Mouse (Mus musculus) kidney, postnatal 0 days (tissue): Measurements from ENCODE around the gene Krt10. TPM values are rescaled to one million over a fixed set of nuclear protein-coding genes. Genes with fewer than 3 reads are reported as not detected.

ENCODE experiments used
- ATAC-seq: fragments of 200-750 bp; cut with Nextera tagmentation; replicated peaks from 2 replicates; pipeline ENCODE4 v1.8.0; 2017; ENCODE audit warnings: low read depth, moderate number of reproducible peaks, moderate TSS enrichment, moderate library complexity; ENCODE audit not compliant: low FRiP score
- DNase-seq: peaks from one replicate; pipeline ENCODE4 v3.0.0-alpha.2; 2016; ENCODE audit warnings: low spot score
- H3K27ac ChIP-seq: fragments of 300-500 bp; sonication (generic); 2 replicates; pipeline ENCODE4 v1.5.1; 2014; ENCODE audit warnings: mild to moderate bottlenecking
- H3K27me3 ChIP-seq: fragments of 300-500 bp; sonication (generic); 2 replicates; pipeline ENCODE4 v1.6.1; 2014; ENCODE audit warnings: low read length, mixed read lengths; ENCODE audit not compliant: insufficient read depth
- H3K36me3 ChIP-seq: fragments of 300-500 bp; sonication (generic); 2 replicates; pipeline ENCODE4 v1.6.1; 2014; ENCODE audit warnings: low read length, mixed read lengths; ENCODE audit not compliant: insufficient read depth
- H3K4me1 ChIP-seq: fragments of 300-500 bp; sonication (generic); replicated peaks from 2 replicates; pipeline ENCODE4 v1.6.1; 2014; ENCODE audit warnings: antibody characterized with exemption, low read length, mixed read lengths; ENCODE audit not compliant: insufficient read depth
- H3K4me2 ChIP-seq: fragments of 300-500 bp; sonication (generic); 2 replicates; pipeline ENCODE4 v1.6.1; 2014; ENCODE audit warnings: mild to moderate bottlenecking, low read length, moderate library complexity, mixed read lengths
- H3K4me3 ChIP-seq: fragments of 300-500 bp; sonication (generic); replicated peaks from 2 replicates; pipeline ENCODE4 v1.5.1; 2014; ENCODE audit warnings: low read depth, low read length
- H3K9ac ChIP-seq: fragments of 300-500 bp; sonication (generic); 2 replicates; pipeline ENCODE4 v1.6.1; 2014; ENCODE audit warnings: low read depth, low read length
- H3K9me3 ChIP-seq: fragments of 300-500 bp; sonication (generic); replicated peaks from 2 replicates; pipeline ENCODE4 v1.6.1; 2016; ENCODE audit warnings: low read length, inconsistent platforms, mixed read lengths
- CTCF ChIP-seq: IDR thresholded peaks from 2 replicates; pipeline ENCODE4 v1.5.1; 2016; ENCODE audit warnings: antibody characterized with exemption, low read depth, mild to moderate bottlenecking, moderate library complexity
- WGBS: fragments of 180-500 bp; shearing (Covaris S2); extraction: QIAGEN DNeasy Blood & Tissue Kit; methylation state at CpG from one replicate; pipeline ENCODE4 v1.1.7; 2014; 5-methylcytosine and 5-hydroxymethylcytosine counted together
- polyA plus RNA-seq: library from polyadenylated mRNA; unstranded; fragments of >200 nt; fragmentation: Nextera tagmentation; extraction: Ambion mirVana; gene quantifications from 2 replicates; pipeline ENCODE4 v1.2.1, GENCODE M21; 2015

The Krt10 gene
- polyA plus RNA-seq, 1 experiment from 2014 or later: 42.6 TPM

DNA sequence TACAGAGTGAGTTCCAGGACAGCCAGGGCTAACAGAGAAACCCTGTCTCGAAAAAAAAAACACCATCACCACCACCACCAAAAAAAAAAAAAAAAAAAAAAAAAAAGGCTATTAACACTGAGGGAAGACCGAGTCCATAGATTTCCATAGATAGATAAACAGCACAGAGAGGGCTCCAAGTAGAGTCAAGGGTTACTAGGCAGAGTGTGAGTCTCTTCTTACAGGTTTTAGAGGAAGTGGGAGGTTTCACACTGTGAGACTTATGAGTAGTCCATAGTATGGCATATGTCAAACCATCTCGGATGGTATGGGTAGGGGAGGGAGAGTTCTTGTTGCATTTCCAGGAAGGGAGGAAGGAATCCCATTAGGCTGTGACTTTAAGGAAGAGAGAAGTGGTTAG is 8.9 kb upstream of the Krt10 start:
- Histone ChIP-seq H3K36me3 (no peaks in the 10 kb centered on the region), H3K4me1 (no peaks in the 10 kb centered on the region), H3K27ac (no peak overlapping the region), H3K27me3 (no peaks in the 10 kb centered on the region), H3K9ac (no peak overlapping the region), H3K4me3 (no peak overlapping the region), H3K9me3 (no peaks in the 10 kb centered on the region), H3K4me2 (no peak overlapping the region)
- TF ChIP-seq CTCF: no peak
- DNase-seq (no peak), ATAC-seq (no peak)
- 60% methylated on average over 3 of the region's 3 CpGs for WGBS

DNA sequence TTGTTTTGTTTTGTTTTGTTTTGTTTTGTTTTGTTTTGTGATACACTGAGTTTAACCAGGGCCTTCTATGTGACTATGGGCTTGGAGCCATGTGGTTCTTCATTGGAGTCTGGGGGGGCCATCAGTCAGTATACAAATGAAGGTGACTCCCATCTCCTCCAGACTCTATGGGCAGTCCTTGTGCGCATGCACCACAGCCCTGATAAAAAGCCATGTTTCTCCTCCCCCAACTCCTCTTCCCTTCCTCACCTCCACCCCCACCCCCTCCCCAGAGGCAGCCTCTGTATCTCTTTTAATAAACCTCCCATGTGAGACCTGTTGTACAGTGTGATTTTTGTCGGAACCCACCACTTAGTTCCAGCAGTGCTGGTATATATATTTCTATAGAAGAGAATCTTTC is 7.5 kb upstream of the Krt10 start:
- no peaks in the 10 kb centered on the region for H3K9me3 ChIP-seq
- no peaks in the 10 kb centered on the region for H3K27me3 ChIP-seq
- ATAC-seq (no peak), DNase-seq (no peak)
- no peaks in the 10 kb centered on the region for H3K36me3 ChIP-seq
- no peaks in the 10 kb centered on the region for H3K4me1 ChIP-seq
- no peak overlapping the region for H3K4me2 ChIP-seq
- H3K9ac ChIP-seq: no peak overlapping the region
- 84% methylated on average over 2 of the region's 2 CpGs for WGBS
- H3K27ac ChIP-seq: no peak overlapping the region
- no peak overlapping the region for H3K4me3 ChIP-seq
- TF ChIP-seq CTCF: no peak

DNA sequence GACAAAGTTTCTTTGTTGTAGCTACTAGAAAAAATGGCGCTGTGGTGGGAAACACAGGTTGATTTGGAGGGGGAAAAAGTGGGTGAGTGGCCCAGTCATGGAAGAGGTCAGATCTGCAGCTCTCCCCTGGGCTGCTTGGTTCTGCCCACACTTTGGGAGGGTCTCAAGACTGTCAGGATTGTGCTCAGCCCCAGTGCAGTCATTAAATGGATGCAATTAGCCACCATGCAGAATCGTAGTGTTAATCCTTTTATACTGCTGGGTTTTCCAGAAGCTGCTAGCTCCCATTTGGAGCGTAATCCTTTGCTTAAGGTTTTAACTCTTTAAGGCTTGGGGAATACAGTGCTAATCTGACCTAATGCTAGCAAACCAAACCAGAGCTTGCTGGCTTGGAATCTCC is 6.9 kb upstream of the Krt10 start:
- no peak for ATAC-seq
- no peak overlapping the region for H3K4me3 ChIP-seq
- WGBS: 38% methylated on average over 3 of the region's 3 CpGs

GRCm38 (mm10) chr11:99392492-99392891 is 3.3 kb upstream of the Krt10 start:
- H3K9me3 ChIP-seq: no peaks in the 10 kb centered on the region
- H3K4me1 ChIP-seq: no peaks in the 10 kb centered on the region
- no peak overlapping the region for H3K4me3 ChIP-seq
- no peak for ATAC-seq
- TF ChIP-seq CTCF: no peak
- no peaks in the 10 kb centered on the region for H3K27me3 ChIP-seq
- 81% methylated on average over 10 of the region's 10 CpGs for WGBS
- no peak overlapping the region for H3K9ac ChIP-seq
- H3K4me2 ChIP-seq: no peak overlapping the region
- no peak for DNase-seq
- H3K27ac ChIP-seq: no peak overlapping the region
- no peaks in the 10 kb centered on the region for H3K36me3 ChIP-seq

More for the DNA sequence above, 6.9 kb upstream of the Krt10 start:
- Histone ChIP-seq H3K4me2 (no peak overlapping the region), H3K36me3 (no peaks in the 10 kb centered on the region), H3K9ac (no peak overlapping the region), H3K4me1 (no peaks in the 10 kb centered on the region), H3K27ac (no peak overlapping the region), H3K27me3 (no peaks in the 10 kb centered on the region), H3K9me3 (no peaks in the 10 kb centered on the region)
- DNase-seq: no peak
- TF ChIP-seq CTCF: no peak

DNA sequence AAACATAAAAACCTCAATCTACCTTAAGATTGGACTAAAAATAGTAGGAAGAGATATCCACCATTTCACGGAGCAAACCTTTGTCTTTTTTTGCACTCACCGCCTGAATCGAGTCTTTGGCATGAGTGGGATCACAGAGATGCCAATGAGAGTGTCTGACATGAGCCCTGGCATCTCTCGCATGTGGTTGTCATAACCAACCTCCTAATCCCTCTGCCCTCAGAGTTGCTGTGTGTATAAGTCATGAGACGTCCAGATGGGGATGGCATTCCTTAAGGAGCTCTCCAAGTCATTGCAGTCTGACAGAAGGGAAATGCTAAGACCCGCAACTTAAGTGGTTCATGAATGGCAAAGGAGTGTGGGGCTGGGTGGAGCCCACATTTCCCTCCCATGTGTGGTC is 2.2 kb upstream of the Krt10 start:
- no peak for DNase-seq
- no peak overlapping the region for H3K9ac ChIP-seq
- WGBS: 83% methylated on average over 6 of the region's 6 CpGs

GRCm38 (mm10) chr11:99390866-99391265 is 1.7 kb upstream of the Krt10 start:
- ATAC-seq: no peak
- Histone ChIP-seq H3K9me3 (no peaks in the 10 kb centered on the region), H3K36me3 (no peaks in the 10 kb centered on the region), H3K4me2 (no peak overlapping the region), H3K27ac (no peak overlapping the region), H3K4me3 (no peak overlapping the region), H3K27me3 (no peaks in the 10 kb centered on the region), H3K9ac (no peak overlapping the region), H3K4me1 (no peaks in the 10 kb centered on the region)
- TF ChIP-seq CTCF: no peak
- DNase-seq: no peak
- WGBS: 71% methylated on average over 7 of the region's 7 CpGs

More for the DNA sequence above, 2.2 kb upstream of the Krt10 start:
- no peak overlapping the region for H3K4me3 ChIP-seq
- ATAC-seq: no peak
- no peak overlapping the region for H3K4me2 ChIP-seq
- H3K27ac ChIP-seq: no peak overlapping the region
- no peaks in the 10 kb centered on the region for H3K36me3 ChIP-seq
- no peaks in the 10 kb centered on the region for H3K9me3 ChIP-seq
- H3K4me1 ChIP-seq: no peaks in the 10 kb centered on the region
- no peaks in the 10 kb centered on the region for H3K27me3 ChIP-seq
- no peak for TF ChIP-seq CTCF

GRCm38 (mm10) chr11:99388661-99389060 is 503 bp downstream of the Krt10 start:
- Histone ChIP-seq H3K9me3 (no peaks in the 10 kb centered on the region), H3K27ac (no peak overlapping the region), H3K36me3 (no peaks in the 10 kb centered on the region), H3K4me2 (no peak overlapping the region), H3K27me3 (no peaks in the 10 kb centered on the region), H3K9ac (no peak overlapping the region), H3K4me3 (no peak overlapping the region), H3K4me1 (no peaks in the 10 kb centered on the region)
- no peak for TF ChIP-seq CTCF
- ATAC-seq: no peak
- no peak for DNase-seq
- WGBS: 85% methylated on average over 18 of the region's 18 CpGs
